Mouse (Mus musculus) MEL (cell line): ENCODE measurements around the gene Pygm. TPM values are rescaled to one million over a fixed set of nuclear protein-coding genes. Genes with fewer than 3 reads are reported as not detected.

ENCODE experiments used
- DNase-seq: peaks from one replicate; pipeline ENCODE4 v3.0.0; 2011; ENCODE audit warnings: low read depth, low spot score
- H3K27ac ChIP-seq: 2 replicates; pipeline ENCODE4 v1.5.1; 2012; ENCODE audit warnings: low read depth, mild to moderate bottlenecking, control low read depth, low read length, moderate library complexity; ENCODE audit not compliant: control insufficient read depth
- H3K27me3 ChIP-seq, 2 experiments: fragments of 150-350 bp in 1 of 2; sonication (generic) in 1 of 2; 2 replicates each; pipeline ENCODE4 v1.6.1; 2012; ENCODE audit warnings: low read length in 2 of 2, mild to moderate bottlenecking in 2 of 2, improper control_type of control experiment in 1 of 2, moderate library complexity in 1 of 2; ENCODE audit not compliant: insufficient read depth in 2 of 2, control insufficient read depth in 1 of 2
- H3K36me3 ChIP-seq, 2 experiments: 2 replicates each; pipeline ENCODE4 v1.6.1; 2012 to 2014; ENCODE audit warnings: low read length in 2 of 2, improper control_type of control experiment in 1 of 2, inconsistent platforms in 1 of 2, mild to moderate bottlenecking in 1 of 2; ENCODE audit not compliant: insufficient read depth in 2 of 2, control insufficient read depth in 1 of 2
- H3K4me1 ChIP-seq, 2 experiments: fragments of 150-350 bp in 1 of 2; sonication (generic) in 1 of 2; 2 replicates each; pipeline ENCODE4 v1.6.1; 2012; ENCODE audit warnings: low read length in 2 of 2, improper control_type of control experiment in 1 of 2, mild to moderate bottlenecking in 1 of 2; ENCODE audit not compliant: insufficient read depth in 2 of 2, control insufficient read depth in 1 of 2
- H3K4me3 ChIP-seq, 2 experiments: fragments of 150-350 bp in 1 of 2; sonication (generic) in 1 of 2; 2 replicates each; pipeline ENCODE4 v1.5.1; 2012; ENCODE audit warnings: low read depth in 2 of 2, low read length in 2 of 2, mild to moderate bottlenecking in 2 of 2, moderate library complexity in 2 of 2, control low read depth in 1 of 2, improper control_type of control experiment in 1 of 2; ENCODE audit not compliant: control insufficient read depth in 1 of 2, insufficient read depth in 1 of 2
- H3K79me2 ChIP-seq: 2 replicates; pipeline ENCODE4 v1.6.1; 2012; ENCODE audit warnings: mild to moderate bottlenecking, low read length, moderate library complexity; ENCODE audit not compliant: control insufficient read depth, poor library complexity, insufficient read depth
- H3K9ac ChIP-seq: 2 replicates; pipeline ENCODE4 v1.6.1; 2012; ENCODE audit warnings: low read depth, mild to moderate bottlenecking, control low read depth, low read length, moderate library complexity; ENCODE audit not compliant: control insufficient read depth, poor library complexity, severe bottlenecking
- H3K9me3 ChIP-seq: fragments of 150-350 bp; sonication (generic); replicated peaks from 2 replicates; pipeline ENCODE4 v1.6.1; 2012; ENCODE audit warnings: mild to moderate bottlenecking, low read length, improper control_type of control experiment, moderate library complexity; ENCODE audit not compliant: insufficient read depth
- BHLHE40 ChIP-seq: IDR thresholded peaks from 2 replicates; pipeline ENCODE4 v1.6.1; 2012; ENCODE audit warnings: low read depth, mild to moderate bottlenecking, inconsistent platforms, low read length, improper control_type of control experiment, borderline replicate concordance
- CHD2 ChIP-seq: IDR thresholded peaks from 2 replicates; pipeline ENCODE4 v1.6.1; 2011; ENCODE audit warnings: low read length, improper control_type of control experiment
- CTCF ChIP-seq, 3 experiments: IDR thresholded peaks in 2 of 3; conservative IDR thresholded peaks in 1 of 3; 2 replicates each; pipeline ENCODE4 v1.5.1; 2011 to 2012; ENCODE audit warnings: low read length in 3 of 3, low read depth in 2 of 3, mild to moderate bottlenecking in 2 of 3, improper control_type of control experiment in 1 of 3, inconsistent platforms in 1 of 3, mixed read lengths in 1 of 3, moderate library complexity in 1 of 3; ENCODE audit not compliant: control insufficient read depth in 1 of 3, insufficient read depth in 1 of 3, poor library complexity in 1 of 3, severe bottlenecking in 1 of 3
- ELF1 ChIP-seq: IDR thresholded peaks from 2 replicates; pipeline ENCODE4 v1.6.1; 2014; ENCODE audit warnings: low read depth, mild to moderate bottlenecking, inconsistent platforms, low read length, improper control_type of control experiment, moderate library complexity
- ETS1 ChIP-seq: IDR thresholded peaks from 2 replicates; pipeline ENCODE4 v1.6.1; 2012; ENCODE audit warnings: low read depth, mild to moderate bottlenecking, inconsistent platforms, low read length, improper control_type of control experiment, moderate library complexity
- HCFC1 ChIP-seq: IDR thresholded peaks from 2 replicates; pipeline ENCODE4 v1.6.1; 2012; ENCODE audit warnings: low read depth, mild to moderate bottlenecking, inconsistent platforms, low read length, improper control_type of control experiment, moderate library complexity
- JUND ChIP-seq: IDR thresholded peaks from 2 replicates; pipeline ENCODE4 v1.6.1; 2011; ENCODE audit warnings: low read depth, mild to moderate bottlenecking, improper control_type of control experiment, low read length
- MAX ChIP-seq: IDR thresholded peaks from 2 replicates; pipeline ENCODE4 v1.6.1; 2011; ENCODE audit warnings: low read length, improper control_type of control experiment
- MAZ ChIP-seq: IDR thresholded peaks from 2 replicates; pipeline ENCODE4 v1.6.1; 2012; ENCODE audit warnings: low read depth, mild to moderate bottlenecking, inconsistent platforms, low read length, improper control_type of control experiment
- MEF2A ChIP-seq: IDR thresholded peaks from 2 replicates; pipeline ENCODE4 v1.6.1; 2014; ENCODE audit warnings: low read depth, mild to moderate bottlenecking, inconsistent platforms, low read length, improper control_type of control experiment; ENCODE audit not compliant: poor library complexity, insufficient replicate concordance, severe bottlenecking; ENCODE audit errors: extremely low read depth
- MXI1 ChIP-seq: IDR thresholded peaks from 2 replicates; pipeline ENCODE4 v1.6.1; 2011; ENCODE audit warnings: mild to moderate bottlenecking, low read depth, low read length, improper control_type of control experiment
- MYC ChIP-seq: IDR thresholded peaks from 2 replicates; pipeline ENCODE4 v1.6.1; 2011; ENCODE audit warnings: low read depth, mild to moderate bottlenecking, low read length, improper control_type of control experiment, moderate library complexity
- NELFE ChIP-seq: IDR thresholded peaks from 2 replicates; pipeline ENCODE4 v1.6.1; 2011; ENCODE audit warnings: low read depth, low read length, improper control_type of control experiment
- NRF1 ChIP-seq: IDR thresholded peaks from 2 replicates; pipeline ENCODE4 v1.6.1; 2014; ENCODE audit warnings: low read depth, mild to moderate bottlenecking, inconsistent platforms, low read length, improper control_type of control experiment, moderate library complexity; ENCODE audit not compliant: poor library complexity, insufficient read depth, severe bottlenecking
- POLR2A ChIP-seq, 2 experiments: IDR thresholded peaks; 2 replicates each; pipeline ENCODE4 v1.6.1; 2011 to 2012; ENCODE audit warnings: low read length in 2 of 2, mild to moderate bottlenecking in 2 of 2, control low read depth in 1 of 2, improper control_type of control experiment in 1 of 2, low read depth in 1 of 2, moderate library complexity in 1 of 2; ENCODE audit not compliant: control insufficient read depth in 1 of 2, insufficient read depth in 1 of 2, poor library complexity in 1 of 2
- RAD21 ChIP-seq: IDR thresholded peaks from 2 replicates; pipeline ENCODE4 v1.6.1; 2011; ENCODE audit warnings: mild to moderate bottlenecking, low read depth, low read length, improper control_type of control experiment
- RCOR1 ChIP-seq: IDR thresholded peaks from 2 replicates; pipeline ENCODE4 v1.6.1; 2012; ENCODE audit warnings: low read depth, mild to moderate bottlenecking, inconsistent platforms, low read length, improper control_type of control experiment
- SIN3A ChIP-seq: IDR thresholded peaks from 2 replicates; pipeline ENCODE4 v1.6.1; 2012; ENCODE audit warnings: low read length, improper control_type of control experiment, inconsistent platforms
- SMC3 ChIP-seq: IDR thresholded peaks from 2 replicates; pipeline ENCODE4 v1.6.1; 2011; ENCODE audit warnings: low read depth, low read length, improper control_type of control experiment
- TBP ChIP-seq: IDR thresholded peaks from 2 replicates; pipeline ENCODE4 v1.8.0; 2011; ENCODE audit warnings: low read depth, low read length, improper control_type of control experiment
- TCF12 ChIP-seq: IDR thresholded peaks from 2 replicates; pipeline ENCODE4 v1.6.1; 2014; ENCODE audit warnings: low read depth, mild to moderate bottlenecking, inconsistent platforms, low read length, improper control_type of control experiment, moderate library complexity
- USF1 ChIP-seq: IDR thresholded peaks from 2 replicates; pipeline ENCODE4 v1.6.1; 2014; ENCODE audit warnings: low read depth, mild to moderate bottlenecking, inconsistent platforms, low read length, improper control_type of control experiment, moderate library complexity
- ZKSCAN1 ChIP-seq: IDR thresholded peaks from 2 replicates; pipeline ENCODE4 v1.6.1; 2012; ENCODE audit warnings: low read depth, mild to moderate bottlenecking, inconsistent platforms, low read length, improper control_type of control experiment, moderate library complexity
- ZNF384 ChIP-seq: IDR thresholded peaks from 2 replicates; pipeline ENCODE4 v1.6.1; 2012; ENCODE audit warnings: low read depth, mild to moderate bottlenecking, inconsistent platforms, low read length, improper control_type of control experiment
- polyA plus RNA-seq, 2 experiments: library from polyadenylated mRNA; stranded (reverse) in 1 of 2; unstranded in 1 of 2; fragments of >175 nt in 1 of 2; fragments of >200 nt in 1 of 2; gene quantifications; 2 replicates each; pipeline versions ENCODE4 v1.2.1 to v1.2.4; 2012; ENCODE audit warnings: low replicate concordance in 2 of 2, low read depth in 1 of 2; ENCODE audit not compliant: insufficient read length in 2 of 2, insufficient read depth in 1 of 2, missing spikeins in 1 of 2
- total RNA-seq: library from RNA; depleted of rRNA; stranded (reverse); fragments of 300-350 nt; gene quantifications from 2 replicates; pipeline ENCODE4 v1.2.3, GENCODE M21; 2012

Gene Pygm
- total and polyA plus RNA-seq, 3 experiments: 0.73 to 3.3 TPM; not detected in 1

DNA sequence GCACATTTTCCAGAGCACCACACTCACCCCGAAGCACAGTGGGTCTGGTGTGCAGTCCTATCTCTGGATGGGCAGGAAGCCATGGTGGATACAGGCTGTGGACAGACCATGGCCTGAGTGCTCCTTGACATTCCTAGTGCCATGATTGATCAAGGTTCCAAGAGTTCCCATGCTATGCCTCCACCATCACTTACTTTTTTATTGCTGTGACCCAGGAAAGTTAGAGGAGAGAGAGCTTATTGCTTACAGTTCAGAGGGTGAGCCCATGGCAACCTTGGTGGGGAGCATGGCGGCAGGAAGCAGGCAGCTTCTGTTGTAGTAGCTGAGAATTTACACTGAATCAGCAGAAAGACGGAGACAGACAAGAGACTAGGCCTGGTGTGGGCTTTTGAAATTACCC is 22.9 kb upstream of the Pygm start:
- H3K9me3 ChIP-seq: no peaks in the 10 kb centered on the region
- no peaks in the 10 kb centered on the region for H3K27me3 ChIP-seq
- no peak overlapping the region for H3K4me3 ChIP-seq
- no peak for DNase-seq
- H3K27ac ChIP-seq: no peak overlapping the region
- H3K36me3 ChIP-seq: peaks cover 13 to 23% of the 10 kb centered on the region in 2 experiments
- TF ChIP-seq ETS1: no peak
- H3K79me2 ChIP-seq: peaks cover 20% of the 10 kb centered on the region
- peaks cover 6 to 7% of the 10 kb centered on the region in 2 experiments for H3K4me1 ChIP-seq
- H3K9ac ChIP-seq: no peak overlapping the region

DNA sequence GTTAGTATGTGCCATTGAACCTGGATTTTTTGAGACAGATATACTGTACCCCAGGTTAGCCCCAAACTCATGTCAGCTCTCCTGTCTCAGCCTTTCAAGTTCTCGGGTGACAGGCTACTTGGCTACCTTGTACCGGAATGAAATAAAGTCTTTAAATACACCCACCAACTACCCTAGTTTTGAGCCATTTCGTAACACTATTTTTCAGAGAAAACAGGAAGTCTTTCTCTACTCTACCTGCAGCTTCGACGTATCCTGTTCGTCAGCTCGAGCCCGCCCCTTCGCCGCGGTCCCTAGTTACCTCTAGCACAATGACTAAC is 21.1 kb upstream of the Pygm start:
- H3K4me1 ChIP-seq: peaks cover 10 to 14% of the 10 kb centered on the region in 2 experiments
- H3K4me3 ChIP-seq: peak overlapping the region; percentile 56 to 90
- no peak for DNase-seq

DNA sequence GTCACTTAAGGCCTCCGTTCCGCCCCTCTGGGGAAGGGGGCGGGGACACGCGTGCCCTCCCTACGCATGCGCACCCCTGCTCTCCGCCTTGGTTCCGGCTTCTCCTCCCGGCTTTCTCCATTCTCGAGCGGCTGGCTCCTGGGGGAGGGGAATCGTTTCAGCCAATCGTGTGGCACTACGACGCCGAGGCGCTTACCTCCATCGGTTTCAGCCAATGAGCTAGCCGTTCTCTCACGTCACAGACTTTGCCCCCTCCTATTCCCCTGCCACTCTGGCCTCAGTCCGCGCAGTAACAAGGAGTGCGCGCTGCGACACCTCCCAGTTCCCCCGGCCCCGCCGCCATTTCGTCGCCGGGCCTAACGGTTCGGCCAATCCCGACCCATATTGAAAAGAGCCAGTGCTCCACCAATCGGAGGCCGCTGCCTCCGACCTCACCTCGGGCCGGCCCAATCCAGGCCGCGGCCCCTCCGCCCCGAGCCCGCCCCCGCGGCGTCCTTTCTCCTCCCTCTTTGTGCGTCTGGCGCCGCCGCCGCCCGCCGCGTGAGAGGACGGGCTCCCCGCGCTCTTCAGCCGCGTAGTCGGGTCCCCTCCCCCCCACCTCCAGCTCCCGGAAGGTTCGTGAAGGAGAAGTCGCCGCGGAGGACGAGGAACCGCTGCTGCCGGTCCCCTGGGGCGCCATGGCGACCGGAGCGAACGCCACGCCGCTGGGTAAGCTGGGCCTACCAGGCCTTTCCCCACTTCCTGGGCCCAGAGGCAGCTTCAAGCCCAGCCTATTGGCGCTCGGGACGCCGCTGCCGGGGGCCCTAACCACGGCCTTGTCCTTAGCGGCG is 20.6 kb upstream of the Pygm start, which contains the start of gene Sf1:
TSS of gene Sf1 (plus strand) at position 280 of the 830 bp plus-strand sequence.
- Histone ChIP-seq H3K9me3 (no peaks in the 10 kb centered on the region), H3K27me3 (no peaks in the 10 kb centered on the region), H3K79me2 (peaks cover 36% of the 10 kb centered on the region), H3K36me3 (peaks cover 31 to 45% of the 10 kb centered on the region in 2 experiments), H3K9ac (peak within 1 kb of the TSS; percentile 99), H3K4me3 (peak within 1 kb of the TSS; percentile 90 to 93), H3K27ac (peak within 1 kb of the TSS; percentile 97), H3K4me1 (peaks cover 10 to 18% of the 10 kb centered on the region in 2 experiments)
- DNase-seq: peak; percentile 100
- TF ChIP-seq NRF1: peak; percentile 99
- TF ChIP-seq MXI1: peak; percentile 66
- TF ChIP-seq RAD21: no peak
- TF ChIP-seq BHLHE40: no peak
- peak; percentile 67; the same call in 1 of the 2 replicates for TF ChIP-seq MAX
- no peak for TF ChIP-seq RCOR1
- peak; percentile 59; the same call in 1 of the 2 replicates for TF ChIP-seq USF1
- TF ChIP-seq CTCF (IDR thresholded peaks at IDR 0.05 in 2 of 3, conservative IDR thresholded peaks at IDR 0.05 in 1 of 3; ENCODE audit: control insufficient read depth in 1 of 3, insufficient read depth in 1 of 3, low read depth in 2 of 3, low read length in 3 of 3, poor library complexity in 1 of 3, severe bottlenecking in 1 of 3): no peak
- no peak for TF ChIP-seq JUND
- peak; percentile 80 for TF ChIP-seq CHD2
- TF ChIP-seq MEF2A: no peak
- TF ChIP-seq ZNF384: no peak
- peak; percentile 91 for TF ChIP-seq ELF1
- TF ChIP-seq HCFC1: peak; percentile 83
- TF ChIP-seq SMC3: no peak
- TF ChIP-seq MAZ: peak; percentile 87
- TF ChIP-seq ZKSCAN1: no peak
- TF ChIP-seq POLR2A (IDR thresholded peaks at IDR 0.05; ENCODE audit: control insufficient read depth in 1 of 2, insufficient read depth in 1 of 2, low read depth in 1 of 2, low read length in 2 of 2, poor library complexity in 1 of 2): peak; percentile 92
- TF ChIP-seq MYC: peak; percentile 77; the same call in 1 of the 2 replicates
- TF ChIP-seq ETS1: peak; percentile 45; the same call in 1 of the 2 replicates

More for the DNA sequence above, 21.1 kb upstream of the Pygm start:
- Histone ChIP-seq H3K79me2 (peaks cover 34% of the 10 kb centered on the region), H3K27me3 (no peaks in the 10 kb centered on the region), H3K36me3 (peaks cover 29 to 39% of the 10 kb centered on the region in 2 experiments), H3K27ac (peak overlapping the region; percentile 65), H3K9ac (peak overlapping the region; percentile 64), H3K9me3 (no peaks in the 10 kb centered on the region)
- TF ChIP-seq MEF2A (no peak), NELFE (0 out of 2 replicates have a peak, but pooled peaks have one; percentile 49), ZKSCAN1 (no peak), SIN3A (peak; percentile 82), TBP (no peak), POLR2A (IDR thresholded peaks at IDR 0.05; ENCODE audit: control insufficient read depth in 1 of 2, insufficient read depth in 1 of 2, low read depth in 1 of 2, low read length in 2 of 2, poor library complexity in 1 of 2) (no peak; a peak in 1 of 4 replicates), TCF12 (0 out of 2 replicates have a peak, but pooled peaks have one; percentile 23), CTCF (IDR thresholded peaks at IDR 0.05 in 2 of 3, conservative IDR thresholded peaks at IDR 0.05 in 1 of 3; ENCODE audit: control insufficient read depth in 1 of 3, insufficient read depth in 1 of 3, low read depth in 2 of 3, low read length in 3 of 3, poor library complexity in 1 of 3, severe bottlenecking in 1 of 3) (no peak)
